Mouse (Mus musculus) stomach, embryonic 14.5 days (tissue): Measurements from ENCODE around the gene Olfr844. TPM values are rescaled to one million over a fixed set of nuclear protein-coding genes. Genes with fewer than 3 reads are reported as not detected.

Experiments used
- ATAC-seq: fragments of 200-750 bp; cut with Nextera tagmentation; 2 replicates; pipeline ENCODE4 v1.8.0; 2017; ENCODE audit warnings: low read depth, moderate TSS enrichment; ENCODE audit not compliant: insufficient number of reproducible peaks, insufficient read depth, low FRiP score
- H3K27ac ChIP-seq: fragments of 300-500 bp; sonication (generic); 2 replicates; pipeline ENCODE4 v1.5.1; 2014; ENCODE audit warnings: mild to moderate bottlenecking, low read length, moderate library complexity, mixed read lengths
- H3K27me3 ChIP-seq: fragments of 300-500 bp; sonication (generic); 2 replicates; pipeline ENCODE4 v1.6.1; 2014; ENCODE audit warnings: low read length, control low read depth, mixed read lengths; ENCODE audit not compliant: control insufficient read depth, insufficient read depth
- H3K36me3 ChIP-seq: fragments of 300-500 bp; sonication (generic); 2 replicates; pipeline ENCODE4 v1.6.1; 2014; ENCODE audit warnings: mild to moderate bottlenecking, control low read depth, low read length, moderate library complexity, mixed read lengths; ENCODE audit not compliant: control insufficient read depth, insufficient read depth
- H3K4me1 ChIP-seq: fragments of 300-500 bp; sonication (generic); 2 replicates; pipeline ENCODE4 v1.6.1; 2014; ENCODE audit warnings: low read length, control low read depth, mixed read lengths; ENCODE audit not compliant: control insufficient read depth, insufficient read depth
- H3K4me2 ChIP-seq: fragments of 300-500 bp; sonication (generic); replicated peaks from 2 replicates; pipeline ENCODE4 v1.6.1; 2014; ENCODE audit warnings: low read depth, low read length, control low read depth
- H3K4me3 ChIP-seq: fragments of 300-500 bp; sonication (generic); 2 replicates; pipeline ENCODE4 v1.5.1; 2014; ENCODE audit warnings: low read depth, low read length, control low read depth
- H3K9ac ChIP-seq: fragments of 300-500 bp; sonication (generic); replicated peaks from 2 replicates; pipeline ENCODE4 v1.6.1; 2014; ENCODE audit warnings: low read depth, mild to moderate bottlenecking, control low read depth, low read length, moderate library complexity, mixed read lengths
- H3K9me3 ChIP-seq: fragments of 300-500 bp; sonication (generic); 2 replicates; pipeline ENCODE4 v1.6.1; 2016; ENCODE audit warnings: low read depth, low read length, control low read depth; ENCODE audit not compliant: control insufficient read depth
- WGBS: fragments of 180-500 bp; shearing (Covaris S2); extraction: QIAGEN DNeasy Blood & Tissue Kit; methylation state at CpG from one replicate; pipeline ENCODE4 v1.1.7; 2014; 5-methylcytosine and 5-hydroxymethylcytosine counted together
- polyA plus RNA-seq: library from polyadenylated mRNA; unstranded; fragments of >200 nt; fragmentation: Nextera tagmentation; extraction: Ambion mirVana; gene quantifications from 2 replicates; pipeline ENCODE4 v1.2.1, GENCODE M21; 2014

Olfr844 gene
- not detected in 2 replicates for polyA plus RNA-seq

- Histone ChIP-seq H3K36me3 (no peaks in the 10 kb centered on the region), H3K4me3 (no peak within 1 kb of the TSS), H3K27me3 (no peaks in the 10 kb centered on the region), H3K9ac (no peak within 1 kb of the TSS), H3K4me2 (no peak within 1 kb of the TSS), H3K9me3 (0 out of 2 replicates have a peak, but pooled peaks cover 3% of the 10 kb centered on the region), H3K27ac (no peak within 1 kb of the TSS), H3K4me1 (no peaks in the 10 kb centered on the region)
- ATAC-seq: no peak
These were observed at the start of gene Olfr844 for GRCm38 (mm10) chr9:19316047-19316446. Gene Olfr844, plus strand, starts transcription at chr9:19316347.

DNA sequence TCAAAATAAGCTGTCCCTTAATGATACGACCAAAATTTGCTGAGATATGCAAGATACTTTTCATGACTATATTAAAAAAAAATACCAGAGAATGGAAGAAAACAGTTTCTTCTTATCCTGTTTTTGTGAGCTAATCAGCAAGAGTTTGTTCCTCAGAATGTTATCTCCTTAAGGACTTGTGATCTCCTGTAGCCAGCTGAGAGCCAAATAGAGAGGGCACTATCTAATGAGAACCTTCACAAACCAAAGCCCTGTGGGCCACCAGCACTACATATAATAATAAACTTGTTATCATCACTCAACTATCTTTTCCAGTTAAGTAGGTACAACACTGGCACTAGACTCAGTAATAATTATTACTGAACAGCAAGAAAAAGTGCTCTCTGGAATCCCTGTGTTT is 20.0 kb downstream of the Olfr844 start, which contains the start of gene Olfr845:
Gene Olfr845 (plus strand): TSS at position 301 of the 400 bp plus-strand sequence.
- ATAC-seq: no peak
- H3K9ac ChIP-seq: no peak within 1 kb of the TSS
- H3K27ac ChIP-seq: no peak within 1 kb of the TSS
- WGBS: 72% methylated on average over 1 of the region's 1 CpGs
- no peak within 1 kb of the TSS for H3K4me2 ChIP-seq
- no peak within 1 kb of the TSS for H3K4me3 ChIP-seq
- no peaks in the 10 kb centered on the region for H3K36me3 ChIP-seq
- no peaks in the 10 kb centered on the region for H3K9me3 ChIP-seq
- H3K27me3 ChIP-seq: no peaks in the 10 kb centered on the region
- no peaks in the 10 kb centered on the region for H3K4me1 ChIP-seq

DNA sequence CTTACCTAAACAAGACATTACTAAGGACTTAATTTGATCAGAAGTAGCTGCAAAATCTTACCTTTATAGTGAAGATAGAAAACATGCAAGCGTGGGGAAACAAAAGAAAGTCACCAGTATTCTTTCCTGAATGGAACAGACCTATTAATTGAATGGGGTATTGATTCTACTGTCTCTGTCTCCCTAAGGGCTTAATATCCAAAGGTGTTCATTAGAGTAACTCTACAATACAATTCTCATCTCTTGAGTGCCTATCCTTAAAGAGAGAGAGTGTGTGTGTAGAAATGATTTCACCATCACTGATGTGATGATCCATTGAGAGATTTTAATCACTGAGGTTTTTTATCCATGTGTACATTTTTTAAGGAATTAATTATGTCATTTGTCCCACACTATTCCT is 47.8 kb downstream of the Olfr844 start, which contains the start of gene Olfr846:
Gene Olfr846 (minus strand): TSS at position 101 of the 400 bp plus-strand sequence.
- no peak within 1 kb of the TSS for H3K4me2 ChIP-seq
- H3K36me3 ChIP-seq: no peaks in the 10 kb centered on the region
- H3K9me3 ChIP-seq: 0 out of 2 replicates have a peak, but pooled peaks cover under 1% of the 10 kb centered on the region
- H3K4me1 ChIP-seq: no peaks in the 10 kb centered on the region
- H3K9ac ChIP-seq: no peak within 1 kb of the TSS
- no peak within 1 kb of the TSS for H3K4me3 ChIP-seq
- no peak for ATAC-seq
- H3K27me3 ChIP-seq: no peaks in the 10 kb centered on the region
- 46% methylated on average over 1 of the region's 1 CpGs for WGBS
- H3K27ac ChIP-seq: no peak within 1 kb of the TSS

Other genes starting within 250 kb of the Olfr844 start
- not detected in 2 replicates for gene Olfr836, start 196.0 kb upstream of the Olfr844 start, polyA plus RNA-seq
- gene Olfr837, start 180.0 kb upstream of the Olfr844 start, polyA plus RNA-seq: not detected in 2 replicates
- gene Olfr839-ps1, start 139.0 kb upstream of the Olfr844 start, polyA plus RNA-seq: not detected in 2 replicates
- gene Olfr843, start 64.4 kb upstream of the Olfr844 start, polyA plus RNA-seq: not detected in 2 replicates
- not detected in 2 replicates for gene Olfr845, start 20.1 kb downstream of the Olfr844 start, polyA plus RNA-seq
- gene Olfr846, start 47.7 kb downstream of the Olfr844 start, polyA plus RNA-seq: not detected in 2 replicates
- not detected in 2 replicates for gene Olfr847, start 62.3 kb downstream of the Olfr844 start, polyA plus RNA-seq
- not detected in 2 replicates for gene Olfr849, start 123.9 kb downstream of the Olfr844 start, polyA plus RNA-seq
- not detected in 2 replicates for gene Olfr850, start 161.9 kb downstream of the Olfr844 start, polyA plus RNA-seq
- not detected in 2 replicates for gene Olfr851, start 176.9 kb downstream of the Olfr844 start, polyA plus RNA-seq
- not detected in 2 replicates for gene Olfr853, start 224.7 kb downstream of the Olfr844 start, polyA plus RNA-seq